Mouse (Mus musculus) ES-Bruce4 (cell line): ENCODE data around the gene Ypel3. TPM values are rescaled to one million over a fixed set of nuclear protein-coding genes. Genes with fewer than 3 reads are reported as not detected.

Experiments
- H3K27ac ChIP-seq: 2 replicates; pipeline ENCODE4 v1.5.1; 2012; ENCODE audit warnings: low read length, inconsistent platforms; ENCODE audit not compliant: insufficient read depth
- H3K27me3 ChIP-seq: 2 replicates; pipeline ENCODE4 v1.6.1; 2012; ENCODE audit warnings: mild to moderate bottlenecking, low read length, inconsistent platforms; ENCODE audit not compliant: control insufficient read depth, poor library complexity, insufficient read depth, severe bottlenecking
- H3K36me3 ChIP-seq: 2 replicates; pipeline ENCODE4 v1.6.1; 2012; ENCODE audit warnings: inconsistent platforms, mild to moderate bottlenecking, low read length, moderate library complexity; ENCODE audit not compliant: control insufficient read depth, poor library complexity, insufficient read depth, severe bottlenecking
- H3K4me1 ChIP-seq: one replicate; pipeline ENCODE4 v1.8.1; 2011; ENCODE audit warnings: low read length; ENCODE audit not compliant: control insufficient read depth, insufficient read depth
- H3K4me3 ChIP-seq: 2 replicates; pipeline ENCODE4 v1.5.1; 2011; ENCODE audit warnings: low read depth, mild to moderate bottlenecking, low read length
- H3K9ac ChIP-seq: 2 replicates; pipeline ENCODE4 v1.6.1; 2012; ENCODE audit warnings: low read depth, mild to moderate bottlenecking, inconsistent platforms; ENCODE audit not compliant: poor library complexity, severe bottlenecking
- H3K9me3 ChIP-seq: replicated peaks from 2 replicates; pipeline ENCODE4 v1.6.1; 2012; ENCODE audit warnings: mild to moderate bottlenecking, low read length, inconsistent platforms; ENCODE audit not compliant: control insufficient read depth, poor library complexity, insufficient read depth, severe bottlenecking
- CTCF ChIP-seq: IDR thresholded peaks from one replicate; pipeline ENCODE4 v1.8.1; 2011; ENCODE audit warnings: low read depth, low read length
- EP300 ChIP-seq: IDR thresholded peaks from 2 replicates; pipeline ENCODE4 v1.6.1; 2011; ENCODE audit warnings: low read depth, low read length; ENCODE audit not compliant: insufficient read depth
- POLR2A ChIP-seq: IDR thresholded peaks from one replicate; pipeline ENCODE4 v1.8.1; 2011; ENCODE audit warnings: low read length; ENCODE audit not compliant: insufficient read depth
- polyA plus RNA-seq: library from polyadenylated mRNA; stranded (reverse); fragments of >200 nt; gene quantifications from 2 replicates; pipeline ENCODE4 v1.2.4, GENCODE M21; 2011; ENCODE audit warnings: low read depth; ENCODE audit not compliant: missing spikeins, insufficient read depth, insufficient read length

Ypel3 gene
- polyA plus RNA-seq, 1 experiment, result 56.8 TPM

- peaks cover 8% of the 10 kb centered on the region for H3K36me3 ChIP-seq
- no peaks in the 10 kb centered on the region for H3K9me3 ChIP-seq
- TF ChIP-seq EP300, result 0 out of 2 replicates have a peak, but pooled peaks have one; percentile 9
- TF ChIP-seq POLR2A, result no peak
- peak; percentile 90 for TF ChIP-seq CTCF
- H3K4me1 ChIP-seq, result peaks cover 3% of the 10 kb centered on the region
- 0 out of 2 replicates have a peak overlapping the region, but pooled peaks have one; percentile 46 for H3K27ac ChIP-seq
- H3K9ac ChIP-seq, result peak overlapping the region; percentile 60
- peak overlapping the region; percentile 73 for H3K4me3 ChIP-seq
- H3K27me3 ChIP-seq, result no peaks in the 10 kb centered on the region
Measured at GRCm38 (mm10) chr7:126779983-126780970, 3.5 kb downstream of the Ypel3 start.

- Histone ChIP-seq H3K27me3 (no peaks in the 10 kb centered on the region), H3K27ac (no peak within 1 kb of the TSS), H3K4me3 (peak within 1 kb of the TSS; percentile 73), H3K36me3 (peaks cover 14% of the 10 kb centered on the region), H3K9me3 (no peaks in the 10 kb centered on the region), H3K4me1 (no peaks in the 10 kb centered on the region), H3K9ac (peak within 1 kb of the TSS; percentile 60)
- TF ChIP-seq CTCF (no peak), EP300 (no peak), POLR2A (no peak)
Measured at GRCm38 (mm10) chr7:126780971-126781635, 4.3 kb downstream of the Ypel3 start, which contains the start of gene Tbx6. Gene Tbx6 (plus strand): TSS chr7:126781483.

DNA sequence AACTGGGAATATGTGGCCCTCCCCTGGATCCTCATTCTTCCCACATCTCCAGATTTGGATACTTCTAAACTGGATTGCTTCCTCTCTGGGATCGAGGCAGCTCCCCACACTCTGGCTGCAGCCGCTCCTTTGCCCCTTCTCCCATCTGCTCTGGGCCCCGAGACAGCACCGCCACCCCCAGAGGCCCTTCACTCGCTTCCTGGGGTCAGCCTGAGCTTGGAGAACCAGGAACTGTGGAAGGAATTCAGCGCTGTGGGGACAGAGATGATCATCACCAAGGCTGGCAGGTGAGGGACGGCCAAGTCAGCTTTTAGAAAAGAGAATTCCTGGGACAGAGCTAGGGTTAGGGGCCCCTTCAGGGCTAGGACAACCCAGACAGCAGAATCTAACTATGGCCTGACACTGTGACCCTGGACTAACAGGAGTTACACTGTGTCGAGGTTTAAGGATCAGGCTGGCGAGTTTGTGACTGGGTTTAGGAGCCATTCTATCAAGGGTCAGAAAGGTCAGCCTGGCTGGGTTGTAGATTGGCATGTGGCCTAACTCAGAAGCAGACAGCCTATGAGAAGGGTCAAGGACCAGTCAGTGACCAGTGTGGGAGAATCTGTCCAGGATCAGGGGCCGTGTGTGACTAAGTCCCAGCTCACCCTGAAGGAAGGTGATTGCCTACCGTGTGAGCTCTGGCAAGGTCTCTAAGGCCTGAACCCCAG, 5.1 kb downstream of the Ypel3 start:
- TF ChIP-seq EP300 (no peak), CTCF (no peak), POLR2A (no peak)
- Histone ChIP-seq H3K4me1 (no peaks in the 10 kb centered on the region), H3K9me3 (no peaks in the 10 kb centered on the region), H3K27ac (no peak overlapping the region), H3K27me3 (no peaks in the 10 kb centered on the region), H3K4me3 (no peak overlapping the region), H3K36me3 (peaks cover 22% of the 10 kb centered on the region), H3K9ac (peak overlapping the region; percentile 60)

DNA sequence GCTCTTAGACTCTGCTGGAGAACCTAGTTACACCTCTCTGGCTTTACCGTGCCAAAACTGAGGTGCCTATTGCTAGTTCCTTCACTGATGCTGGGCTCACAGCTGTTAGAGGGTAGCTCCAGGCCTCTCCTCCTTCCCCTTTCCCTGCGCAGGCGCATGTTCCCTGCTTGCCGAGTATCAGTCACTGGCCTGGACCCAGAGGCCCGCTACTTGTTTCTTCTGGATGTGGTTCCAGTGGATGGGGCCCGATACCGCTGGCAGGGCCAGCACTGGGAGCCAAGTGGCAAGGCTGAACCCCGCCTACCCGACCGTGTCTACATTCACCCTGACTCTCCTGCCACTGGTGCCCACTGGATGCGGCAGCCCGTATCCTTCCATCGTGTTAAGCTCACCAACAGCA, 5.9 kb downstream of the Ypel3 start:
- Histone ChIP-seq H3K27ac (no peak overlapping the region), H3K36me3 (peaks cover 30% of the 10 kb centered on the region), H3K9ac (no peak overlapping the region), H3K9me3 (no peaks in the 10 kb centered on the region), H3K4me3 (no peak overlapping the region), H3K27me3 (no peaks in the 10 kb centered on the region), H3K4me1 (no peaks in the 10 kb centered on the region)
- TF ChIP-seq EP300 (no peak), CTCF (no peak), POLR2A (no peak)

GRCm38 (mm10) chr7:126784469-126784868, 7.7 kb downstream of the Ypel3 start:
- Histone ChIP-seq H3K4me1 (no peaks in the 10 kb centered on the region), H3K9me3 (no peaks in the 10 kb centered on the region), H3K4me3 (no peak overlapping the region), H3K27me3 (no peaks in the 10 kb centered on the region), H3K36me3 (peaks cover 37% of the 10 kb centered on the region), H3K9ac (no peak overlapping the region), H3K27ac (no peak overlapping the region)
- TF ChIP-seq EP300 (no peak), POLR2A (no peak), CTCF (no peak)
